Mouse (Mus musculus): Measurements from ENCODE around the gene Mrgpra2a. TPM values are rescaled to one million over a fixed set of nuclear protein-coding genes. Genes with fewer than 3 reads are reported as not detected.

Gene Mrgpra2a
- polyA plus RNA-seq, 1 experiment from 2014 or later = not detected

GRCm38 (mm10) chr7:47410602-47411001 lies 41.3 kb downstream of the Mrgpra2a start:
- Histone ChIP-seq H3K9ac (replicated peaks; ENCODE audit: low read length) (no peak overlapping the region), H3K4me1 (ENCODE audit: control insufficient read depth, insufficient read depth, low read length) (no peaks in the 10 kb centered on the region), H3K4me2 (ENCODE audit: low read length) (no peak overlapping the region), H3K9me3 (ENCODE audit: control insufficient read depth, low read length) (peaks cover 18% of the 10 kb centered on the region), H3K4me3 (replicated peaks; ENCODE audit: low read depth, low read length) (no peak overlapping the region), H3K27ac (replicated peaks; ENCODE audit: low read depth, low read length) (no peak overlapping the region), H3K36me3 (ENCODE audit: control insufficient read depth, insufficient read depth, low read length) (no peaks in the 10 kb centered on the region), H3K27me3 (ENCODE audit: control insufficient read depth, insufficient read depth, low read length) (no peaks in the 10 kb centered on the region)
- DNase-seq (no peak), ATAC-seq (ENCODE audit: low FRiP score, low TSS enrichment) (no peak)
- WGBS = 53% methylated on average over 2 of the region's 2 CpGs

GRCm38 (mm10) chr7:47409545-47409944 lies 42.4 kb downstream of the Mrgpra2a start:
- 39% methylated on average over 1 of the region's 1 CpGs for WGBS
- DNase-seq (no peak), ATAC-seq (ENCODE audit: low FRiP score, low TSS enrichment) (no peak)
- Histone ChIP-seq H3K9me3 (ENCODE audit: control insufficient read depth, low read length) (peaks cover 18% of the 10 kb centered on the region), H3K4me2 (ENCODE audit: low read length) (no peak overlapping the region), H3K27me3 (ENCODE audit: control insufficient read depth, insufficient read depth, low read length) (no peaks in the 10 kb centered on the region), H3K4me1 (ENCODE audit: control insufficient read depth, insufficient read depth, low read length) (no peaks in the 10 kb centered on the region), H3K9ac (replicated peaks; ENCODE audit: low read length) (no peak overlapping the region), H3K36me3 (ENCODE audit: control insufficient read depth, insufficient read depth, low read length) (no peaks in the 10 kb centered on the region), H3K27ac (replicated peaks; ENCODE audit: low read depth, low read length) (no peak overlapping the region), H3K4me3 (replicated peaks; ENCODE audit: low read depth, low read length) (no peak overlapping the region)

- H3K9ac ChIP-seq (replicated peaks; ENCODE audit: low read length) = no peak overlapping the region
- H3K27me3 ChIP-seq (ENCODE audit: control insufficient read depth, insufficient read depth, low read length) = no peaks in the 10 kb centered on the region
- no peaks in the 10 kb centered on the region for H3K36me3 ChIP-seq (ENCODE audit: control insufficient read depth, insufficient read depth, low read length)
- ATAC-seq (ENCODE audit: low FRiP score, low TSS enrichment) (no peak), DNase-seq (no peak)
- no peak overlapping the region for H3K4me3 ChIP-seq (replicated peaks; ENCODE audit: low read depth, low read length)
- H3K4me1 ChIP-seq (ENCODE audit: control insufficient read depth, insufficient read depth, low read length) = no peaks in the 10 kb centered on the region
- no peak overlapping the region for H3K4me2 ChIP-seq (ENCODE audit: low read length)
- H3K27ac ChIP-seq (replicated peaks; ENCODE audit: low read depth, low read length) = no peak overlapping the region
- H3K9me3 ChIP-seq (ENCODE audit: control insufficient read depth, low read length) = peaks cover 15% of the 10 kb centered on the region
These were observed 50.8 kb downstream of the Mrgpra2a start for GRCm38 (mm10) chr7:47401125-47401524.

Other genes starting within 250 kb of the Mrgpra2a start
- not detected in 2 replicates for gene Mrgpra6, start 247.2 kb downstream of the Mrgpra2a start, polyA plus RNA-seq (2014; fragmentation: Nextera tagmentation; extraction: Ambion mirVana)
- gene Mrgpra9, start 199.3 kb downstream of the Mrgpra2a start, polyA plus RNA-seq (2014; fragmentation: Nextera tagmentation; extraction: Ambion mirVana) = not detected in 2 replicates
- gene Mrgpra1, start 97.9 kb downstream of the Mrgpra2a start, polyA plus RNA-seq (2014; fragmentation: Nextera tagmentation; extraction: Ambion mirVana) = not detected in 2 replicates
- gene Mrgpra2b, start 76.7 kb upstream of the Mrgpra2a start, polyA plus RNA-seq (2014; fragmentation: Nextera tagmentation; extraction: Ambion mirVana) = not detected in 2 replicates
- gene Mrgpra3, start 149.2 kb upstream of the Mrgpra2a start, polyA plus RNA-seq (2014; fragmentation: Nextera tagmentation; extraction: Ambion mirVana) = not detected in 2 replicates